Mouse (Mus musculus) midbrain, embryonic 16.5 days (tissue): ENCODE data around the gene Snrk. TPM values are rescaled to one million over a fixed set of nuclear protein-coding genes. Genes with fewer than 3 reads are reported as not detected.

ENCODE experiments used
- ATAC-seq: fragments of 200-750 bp; cut with Nextera tagmentation; 2 replicates; pipeline ENCODE4 v1.8.0; 2017; ENCODE audit warnings: moderate TSS enrichment
- H3K27ac ChIP-seq: fragments of 300-500 bp; sonication (generic); 2 replicates; pipeline ENCODE4 v1.5.1; 2014; ENCODE audit warnings: mild to moderate bottlenecking, low read length, mixed read lengths
- H3K27me3 ChIP-seq: fragments of 300-500 bp; sonication (generic); 2 replicates; pipeline ENCODE4 v1.6.1; 2014; ENCODE audit warnings: low read depth, low read length, mixed read lengths; ENCODE audit not compliant: control insufficient read depth, insufficient read depth
- H3K36me3 ChIP-seq: fragments of 300-500 bp; sonication (generic); 2 replicates; pipeline ENCODE4 v1.6.1; 2014; ENCODE audit warnings: mild to moderate bottlenecking, low read length, moderate library complexity, mixed read lengths; ENCODE audit not compliant: control insufficient read depth, insufficient read depth
- H3K4me1 ChIP-seq: fragments of 300-500 bp; sonication (generic); 2 replicates; pipeline ENCODE4 v1.6.1; 2014; ENCODE audit warnings: mild to moderate bottlenecking, low read length, mixed read lengths; ENCODE audit not compliant: control insufficient read depth, insufficient read depth
- H3K4me2 ChIP-seq: fragments of 300-500 bp; sonication (generic); 2 replicates; pipeline ENCODE4 v1.6.1; 2014; ENCODE audit warnings: mild to moderate bottlenecking, low read length, mixed read lengths
- H3K4me3 ChIP-seq: fragments of 300-500 bp; sonication (generic); 2 replicates; pipeline ENCODE4 v1.5.1; 2014; ENCODE audit warnings: low read depth, mild to moderate bottlenecking, low read length, moderate library complexity, mixed read lengths
- H3K9ac ChIP-seq: fragments of 300-500 bp; sonication (generic); 2 replicates; pipeline ENCODE4 v1.6.1; 2014; ENCODE audit warnings: low read depth, low read length, mixed read lengths
- H3K9me3 ChIP-seq: fragments of 300-500 bp; sonication (generic); replicated peaks from 2 replicates; pipeline ENCODE4 v1.6.1; 2014; ENCODE audit warnings: mild to moderate bottlenecking, low read length, mixed read lengths; ENCODE audit not compliant: control insufficient read depth, poor library complexity, severe bottlenecking
- WGBS: fragments of 180-500 bp; shearing (Covaris S2); extraction: QIAGEN DNeasy Blood & Tissue Kit; methylation state at CpG from one replicate; pipeline ENCODE4 v1.1.7; 2014; 5-methylcytosine and 5-hydroxymethylcytosine counted together
- polyA plus RNA-seq: library from polyadenylated mRNA; unstranded; fragments of >200 nt; fragmentation: Nextera tagmentation; extraction: Ambion mirVana; gene quantifications from 2 replicates; pipeline ENCODE4 v1.2.1, GENCODE M21; 2015

Snrk gene
- polyA plus RNA-seq, 1 experiment from 2014 or later: 95.4 TPM

- Histone ChIP-seq H3K27me3 (no peaks in the 10 kb centered on the region), H3K27ac (no peak overlapping the region), H3K36me3 (no peaks in the 10 kb centered on the region), H3K9me3 (no peaks in the 10 kb centered on the region), H3K9ac (no peak overlapping the region), H3K4me1 (no peaks in the 10 kb centered on the region), H3K4me2 (no peak overlapping the region), H3K4me3 (no peak overlapping the region)
- no peak for ATAC-seq
- 61% methylated on average over 1 of the region's 1 CpGs for WGBS
Measured at GRCm38 (mm10) chr9:122188724-122189123, 71.7 kb downstream of the Snrk start.

GRCm38 (mm10) chr9:122193361-122193760 is 76.3 kb downstream of the Snrk start:
- WGBS: 79% methylated on average over 5 of the region's 5 CpGs
- no peaks in the 10 kb centered on the region for H3K36me3 ChIP-seq
- no peak overlapping the region for H3K4me2 ChIP-seq
- no peak overlapping the region for H3K27ac ChIP-seq
- no peaks in the 10 kb centered on the region for H3K9me3 ChIP-seq
- H3K4me1 ChIP-seq: no peaks in the 10 kb centered on the region
- no peak for ATAC-seq
- H3K9ac ChIP-seq: no peak overlapping the region
- H3K4me3 ChIP-seq: no peak overlapping the region
- no peaks in the 10 kb centered on the region for H3K27me3 ChIP-seq

GRCm38 (mm10) chr9:122193823-122194222 is 76.8 kb downstream of the Snrk start:
- no peak for ATAC-seq
- Histone ChIP-seq H3K36me3 (no peaks in the 10 kb centered on the region), H3K4me3 (no peak overlapping the region), H3K27ac (no peak overlapping the region), H3K4me2 (no peak overlapping the region), H3K4me1 (no peaks in the 10 kb centered on the region), H3K9me3 (no peaks in the 10 kb centered on the region), H3K9ac (no peak overlapping the region), H3K27me3 (no peaks in the 10 kb centered on the region)
- 95% methylated on average over 5 of the region's 5 CpGs for WGBS

GRCm38 (mm10) chr9:122195042-122195682 is 78.1 kb downstream of the Snrk start:
- Histone ChIP-seq H3K27ac (no peak overlapping the region), H3K4me1 (no peaks in the 10 kb centered on the region), H3K9ac (no peak overlapping the region), H3K4me3 (no peak overlapping the region), H3K27me3 (no peaks in the 10 kb centered on the region), H3K4me2 (no peak overlapping the region), H3K9me3 (no peaks in the 10 kb centered on the region), H3K36me3 (no peaks in the 10 kb centered on the region)
- WGBS: 79% methylated on average over 5 of the region's 5 CpGs
- ATAC-seq: no peak

- no peak overlapping the region for H3K4me3 ChIP-seq
- H3K36me3 ChIP-seq: peaks cover 3% of the 10 kb centered on the region; the same call in 1 of the 2 replicates
- no peaks in the 10 kb centered on the region for H3K27me3 ChIP-seq
- H3K4me2 ChIP-seq: no peak overlapping the region
- H3K9me3 ChIP-seq: no peaks in the 10 kb centered on the region
- no peaks in the 10 kb centered on the region for H3K4me1 ChIP-seq
- no peak overlapping the region for H3K27ac ChIP-seq
- no peak overlapping the region for H3K9ac ChIP-seq
- no peak for ATAC-seq
- WGBS: 80% methylated on average over 5 of the region's 5 CpGs
Measured at GRCm38 (mm10) chr9:122197021-122197420, 80.0 kb downstream of the Snrk start.

- Histone ChIP-seq H3K27me3 (no peaks in the 10 kb centered on the region), H3K36me3 (peaks cover 3% of the 10 kb centered on the region; the same call in 1 of the 2 replicates), H3K9me3 (no peaks in the 10 kb centered on the region), H3K27ac (no peak overlapping the region), H3K4me2 (no peak overlapping the region), H3K9ac (no peak overlapping the region), H3K4me1 (no peaks in the 10 kb centered on the region), H3K4me3 (no peak overlapping the region)
- 92% methylated on average over 3 of the region's 3 CpGs for WGBS
- no peak for ATAC-seq
Measured at GRCm38 (mm10) chr9:122198621-122199020, 81.6 kb downstream of the Snrk start.

- H3K36me3 ChIP-seq: peaks cover 3% of the 10 kb centered on the region; the same call in 1 of the 2 replicates
- ATAC-seq: no peak
- no peaks in the 10 kb centered on the region for H3K9me3 ChIP-seq
- 35% methylated on average over 6 of the region's 6 CpGs for WGBS
- H3K27ac ChIP-seq: no peak overlapping the region
- no peak overlapping the region for H3K4me3 ChIP-seq
- no peaks in the 10 kb centered on the region for H3K4me1 ChIP-seq
- H3K9ac ChIP-seq: no peak overlapping the region
- H3K27me3 ChIP-seq: no peaks in the 10 kb centered on the region
- H3K4me2 ChIP-seq: no peak overlapping the region
Measured at GRCm38 (mm10) chr9:122199253-122199652, 82.2 kb downstream of the Snrk start.

- Histone ChIP-seq H3K27ac (no peak overlapping the region), H3K36me3 (peaks cover 3% of the 10 kb centered on the region; the same call in 1 of the 2 replicates), H3K27me3 (no peaks in the 10 kb centered on the region), H3K9ac (no peak overlapping the region), H3K9me3 (no peaks in the 10 kb centered on the region), H3K4me3 (no peak overlapping the region), H3K4me2 (no peak overlapping the region), H3K4me1 (no peaks in the 10 kb centered on the region)
- no peak for ATAC-seq
- WGBS: 73% methylated on average over 7 of the region's 7 CpGs
Measured at GRCm38 (mm10) chr9:122204508-122204907, 87.4 kb downstream of the Snrk start.

GRCm38 (mm10) chr9:122205543-122206200 is 88.6 kb downstream of the Snrk start:
- Histone ChIP-seq H3K9me3 (no peaks in the 10 kb centered on the region), H3K4me2 (no peak overlapping the region), H3K4me1 (no peaks in the 10 kb centered on the region), H3K27me3 (no peaks in the 10 kb centered on the region), H3K36me3 (peaks cover 3% of the 10 kb centered on the region; the same call in 1 of the 2 replicates), H3K9ac (no peak overlapping the region), H3K27ac (no peak overlapping the region), H3K4me3 (no peak overlapping the region)
- 70% methylated on average over 11 of the region's 11 CpGs for WGBS
- no peak for ATAC-seq
